In genomic region chr1:170698771-170699170, GRCm38 (mm10) we compare ENCODE assay signal across 17 mouse cellular contexts. TPM values are rescaled to one million over a fixed set of nuclear protein-coding genes. Genes with fewer than 3 reads are reported as not detected.
"Had no signal": no experiment of that assay in that cellular context is flagged by ENCODE, and none has a peak within 500 bp of the region (broad histone marks: within the 10 kb centered on the region; RNA-seq: fewer than 3 reads in every experiment).

No protein-coding gene starts in this region.

- H3K36me3 ChIP-seq: kidney, embryonic 15.5 days; limb, embryonic 12.5 days; liver, embryonic 13.5 days; midbrain, embryonic 15.5 days; neural tube, embryonic 12.5 days; stomach, embryonic 15.5 days had no signal

- DNase-seq: kidney, adult 2 months; kidney, postnatal 14 days; liver, embryonic 13.5 days; liver, postnatal 0 days; right cerebral cortex, postnatal 4 days; thymus, postnatal 4 days had no signal

- ATAC-seq: intestine, embryonic 16.5 days; liver, postnatal 0 days; midbrain, embryonic 15.5 days had no signal

- H3K4me2 ChIP-seq: kidney, embryonic 15.5 days; limb, embryonic 12.5 days; liver, embryonic 13.5 days; midbrain, embryonic 11.5 days; midbrain, embryonic 15.5 days; neural tube, embryonic 12.5 days; stomach, embryonic 15.5 days had no signal

- H3K4me1 ChIP-seq: midbrain, embryonic 15.5 days had no signal

- H3K9me3 ChIP-seq: kidney, embryonic 15.5 days; limb, embryonic 12.5 days; liver, embryonic 13.5 days; midbrain, embryonic 15.5 days; neural tube, embryonic 12.5 days; stomach, embryonic 15.5 days had no signal

- H3K27ac ChIP-seq: kidney, embryonic 15.5 days; left cerebral cortex, adult 2 months; limb, embryonic 12.5 days; liver, embryonic 13.5 days; macrophage; midbrain, embryonic 15.5 days; neural tube, embryonic 12.5 days; stomach, embryonic 15.5 days had no signal

- H3K27me3 ChIP-seq: kidney, embryonic 15.5 days; limb, embryonic 12.5 days; liver, embryonic 13.5 days; midbrain, embryonic 15.5 days; neural tube, embryonic 12.5 days; stomach, embryonic 15.5 days had no signal

- H3K4me3 ChIP-seq: kidney, embryonic 15.5 days; left cerebral cortex, adult 2 months; limb, embryonic 12.5 days; liver, embryonic 13.5 days; megakaryocyte, embryonic 14.5 days; midbrain, embryonic 15.5 days; neural tube, embryonic 12.5 days; stomach, embryonic 15.5 days had no signal

- H3K9ac ChIP-seq: kidney, embryonic 15.5 days; limb, embryonic 12.5 days; liver, embryonic 13.5 days; liver, postnatal 0 days; midbrain, embryonic 15.5 days; neural tube, embryonic 12.5 days; stomach, embryonic 15.5 days had no signal

RNA-seq across cellular contexts. Expression of gene Olfml2b, which starts 54.4 kb away (rescaled TPM):
- total RNA-seq: monocyte, adult 5-6 weeks had no signal
